Mouse (Mus musculus): Measurements from ENCODE around the gene Rnf220. TPM values are rescaled to one million over a fixed set of nuclear protein-coding genes. Genes with fewer than 3 reads are reported as not detected.

The Rnf220 gene
- 100 to 1,000 TPM; 171 to 172 TPM for total RNA-seq (2023)

DNA sequence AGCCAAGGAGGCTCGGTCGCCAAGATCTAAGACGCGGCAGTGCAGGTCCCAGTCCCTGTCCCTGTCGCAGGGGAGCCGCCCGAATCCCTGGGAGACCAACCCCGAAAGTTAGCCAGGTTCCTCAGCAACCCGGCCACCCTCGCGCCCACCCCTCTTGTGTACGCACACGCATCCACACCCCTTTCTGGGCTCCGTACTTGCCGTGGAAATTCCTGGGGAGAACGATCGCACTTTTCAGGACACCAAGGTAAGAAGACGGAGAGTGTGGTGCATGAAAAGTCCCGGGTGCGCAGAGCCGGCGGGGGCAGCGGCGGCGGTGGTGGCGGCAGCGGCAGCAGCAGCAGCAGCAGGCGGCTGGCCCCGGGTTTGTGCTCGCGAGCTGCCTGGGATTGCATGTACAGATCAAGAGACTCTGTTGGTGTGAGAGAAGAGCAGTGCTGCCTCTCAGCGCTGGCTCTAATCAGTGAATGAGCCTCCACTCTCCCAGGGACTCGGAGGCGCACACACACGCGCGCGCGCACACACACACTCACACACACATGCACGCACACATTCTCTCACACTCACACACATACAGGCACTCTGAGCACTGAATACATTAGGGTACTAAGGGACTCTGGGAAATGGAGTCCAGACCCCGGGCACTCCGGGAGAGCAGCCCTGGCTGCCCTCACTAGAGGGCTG, at the start of gene Rnf220:
Gene Rnf220, minus strand, starts transcription at position 571 of the 684 bp plus-strand sequence.

DNA sequence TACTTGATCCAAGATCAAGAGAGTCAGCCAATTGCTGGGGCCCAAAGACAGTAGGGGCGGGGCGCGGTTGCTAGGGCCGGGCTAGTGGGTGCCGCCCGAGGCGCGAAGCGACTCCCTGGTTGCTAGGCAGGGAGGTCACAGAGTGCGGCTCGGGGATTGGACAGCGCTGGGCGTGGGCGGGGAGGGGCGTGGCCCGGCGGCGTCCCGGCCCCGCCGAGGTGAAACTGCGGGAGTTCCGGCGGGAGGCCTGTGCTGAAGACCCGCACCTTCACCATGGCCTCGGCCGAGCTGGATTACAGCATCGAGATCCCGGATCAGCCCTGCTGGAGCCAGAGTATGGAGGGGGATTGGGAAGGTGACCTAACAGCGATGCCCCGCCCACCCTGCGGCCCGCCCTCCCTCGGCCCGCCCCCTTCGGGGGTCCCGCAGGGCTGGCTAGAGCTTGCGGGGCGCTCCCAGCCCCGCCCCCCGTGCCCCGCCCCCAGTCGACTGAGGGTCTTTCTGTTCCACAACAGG, 245.0 kb downstream of the Rnf220 start, which contains the start of the genes Tmem53 and Armh1:
Gene Tmem53, plus strand, starts transcription at position 151 of the 516 bp plus-strand sequence.
Gene Armh1, minus strand, starts transcription at position 325 of the 516 bp plus-strand sequence.

Other genes with a start within 250 kb of the Rnf220 start
- gene Tmem53, start 245.1 kb downstream of the Rnf220 start, total RNA-seq (2023): not detected
- gene Armh1, start 244.9 kb downstream of the Rnf220 start, total RNA-seq (2023): not detected
- 10 to 100 TPM; 50.7 to 58.7 TPM for gene Eri3, start 53.3 kb upstream of the Rnf220 start, total RNA-seq (2023)
- 10 to 100 TPM; 26.5 to 32.1 TPM for gene Dmap1, start 185.2 kb upstream of the Rnf220 start, total RNA-seq (2023)
- not detected for gene Gm12845, start 227.4 kb upstream of the Rnf220 start, total RNA-seq (2023)

All from B cell, adult 67 days (primary cell).